12 mouse cellular contexts compared by ENCODE assay signal in the genomic region with DNA sequence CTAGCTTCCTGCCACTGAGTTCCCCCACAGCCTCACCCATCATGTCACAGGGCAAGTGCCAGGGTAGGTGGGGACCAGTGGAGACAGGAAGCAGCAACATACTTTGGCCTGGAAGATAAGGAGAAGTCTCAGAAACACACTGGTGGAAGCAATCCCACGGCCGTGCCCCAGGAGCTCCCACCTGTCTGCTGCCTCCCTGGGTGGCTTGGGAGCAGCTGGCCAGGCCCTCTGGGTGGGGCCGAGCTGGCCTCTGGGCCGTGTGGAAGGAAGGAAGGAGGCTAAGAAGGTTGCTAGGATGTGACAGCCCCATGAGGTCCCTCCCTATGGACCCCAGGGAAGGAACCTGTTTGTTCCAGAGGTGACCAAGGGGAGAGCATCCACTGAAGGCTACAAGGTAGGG. TPM values are rescaled to one million over a fixed set of nuclear protein-coding genes. Genes with fewer than 3 reads are reported as not detected.
A peak's percentile ranks its signal among the peaks of the same experiment; 100 is the strongest.
DNase-seq lines count a peak whose midpoint lies in the region; ATAC-seq lines count a peak whose summit lies in the region.
"Had no signal": no experiment of that assay in that cellular context is flagged by ENCODE, and none has a peak within 500 bp of the region (broad histone marks: within the 10 kb centered on the region; RNA-seq: fewer than 3 reads in every experiment).

No protein-coding gene starts in this region.

- no peaks in the 10 kb centered on the region for H3K27me3 ChIP-seq in heart, embryonic 15.5 days
- H3K27me3 ChIP-seq in lung, embryonic 16.5 days (ENCODE audit: control insufficient read depth, insufficient read depth, low read depth, low read length), result no peaks in the 10 kb centered on the region
- peaks cover 13% of the 10 kb centered on the region for H3K27me3 ChIP-seq in limb, embryonic 10.5 days (ENCODE audit: low read depth, poor library complexity, severe bottlenecking)
- H3K27me3 ChIP-seq: CH12.LX, Patski had no signal

- H3K27ac ChIP-seq in heart, embryonic 15.5 days, result peak overlapping the region; percentile 58
- H3K27ac ChIP-seq in lung, embryonic 16.5 days (ENCODE audit: low read length), result peak overlapping the region; percentile 82
- H3K27ac ChIP-seq in limb, embryonic 10.5 days, result 0 out of 2 replicates have a peak overlapping the region, but pooled peaks have one; percentile 42
- H3K27ac ChIP-seq: layer of hippocampus, adult 2 months; liver, embryonic 14.5 days had no signal

- peaks cover 49% of the 10 kb centered on the region for H3K36me3 ChIP-seq in heart, embryonic 15.5 days
- peaks cover 24% of the 10 kb centered on the region for H3K36me3 ChIP-seq in lung, embryonic 16.5 days (ENCODE audit: control insufficient read depth, insufficient read depth, low read length)
- peaks cover 56% of the 10 kb centered on the region for H3K36me3 ChIP-seq in limb, embryonic 10.5 days

- DNase-seq in heart, postnatal 25 days (ENCODE audit: low spot score), result no peak
- no peak for DNase-seq in lung, postnatal 25 days (ENCODE audit: low spot score)
- DNase-seq in limb, embryonic 10.5 days (ENCODE audit: low spot score), result no peak
- no peak for DNase-seq in cerebellum, postnatal 25 days
- DNase-seq in frontal cortex, postnatal 25 days (ENCODE audit: low spot score in 2 of 2), result no peak
- DNase-seq: thymus, postnatal 4 days had no signal

- H3K9ac ChIP-seq in heart, embryonic 15.5 days, result no peak overlapping the region; the same call in 1 of the 2 replicates
- H3K9ac ChIP-seq in lung, embryonic 16.5 days (ENCODE audit: low read length), result peak overlapping the region; percentile 21; the same call in 1 of the 2 replicates
- H3K9ac ChIP-seq: liver, embryonic 14.5 days had no signal

- H3K4me1 ChIP-seq in heart, embryonic 15.5 days (replicated peaks), result peaks cover 58% of the 10 kb centered on the region
- H3K4me1 ChIP-seq in lung, embryonic 16.5 days (replicated peaks; ENCODE audit: control insufficient read depth, insufficient read depth, low read length), result peaks cover 47% of the 10 kb centered on the region
- peaks cover 43% of the 10 kb centered on the region for H3K4me1 ChIP-seq in limb, embryonic 10.5 days

- ATAC-seq in heart, embryonic 15.5 days (replicated peaks; ENCODE audit: insufficient number of reproducible peaks, insufficient read depth, low FRiP score, low read depth), result no peak
- no peak for ATAC-seq in lung, embryonic 16.5 days (ENCODE audit: low read depth)
- ATAC-seq: Patski had no signal

- intact Hi-C loops in heart, postnatal 25 days (cut with DNase I), result no loop called here

- H3K4me2 ChIP-seq in heart, embryonic 15.5 days, result no peak overlapping the region
- H3K4me2 ChIP-seq in lung, embryonic 16.5 days (ENCODE audit: low read depth, low read length), result no peak overlapping the region

- H3K4me3 ChIP-seq in heart, embryonic 15.5 days, result no peak overlapping the region
- no peak overlapping the region for H3K4me3 ChIP-seq in lung, embryonic 16.5 days (ENCODE audit: low read length)
- no peak overlapping the region for H3K4me3 ChIP-seq in limb, embryonic 10.5 days
- H3K4me3 ChIP-seq: layer of hippocampus, adult 2 months had no signal

- 52% methylated on average over 4 of the region's 4 CpGs for WGBS in heart, embryonic 15.5 days
- 33% methylated on average over 4 of the region's 4 CpGs for whole genome bisulfite sequencing in lung, embryonic 16.5 days
- 64% methylated on average over 4 of the region's 4 CpGs for WGBS in limb, embryonic 10.5 days

- H3K9me3 ChIP-seq in heart, embryonic 15.5 days (replicated peaks), result no peaks in the 10 kb centered on the region
- no peaks in the 10 kb centered on the region for H3K9me3 ChIP-seq in lung, embryonic 16.5 days (ENCODE audit: control insufficient read depth, low read length)
- no peaks in the 10 kb centered on the region for H3K9me3 ChIP-seq in limb, embryonic 10.5 days (replicated peaks)

RNA-seq across cellular contexts. Expression of gene Maff, which starts 14.6 kb away (rescaled TPM):
- polyA plus RNA-seq in heart, embryonic 15.5 days (2015; fragmentation: Nextera tagmentation; extraction: Ambion mirVana), result 3.5 and 3.8 TPM in 2 replicates
- 1 to 10 TPM; 8.1 to 8.3 TPM for total RNA-seq in heart, postnatal 25 days (2021)
- polyA plus RNA-seq in lung, embryonic 16.5 days (2015; fragmentation: Nextera tagmentation; extraction: Ambion mirVana), result 5.2 and 6.5 TPM in 2 replicates
- polyA plus RNA-seq in limb, embryonic 10.5 days (2016; fragmentation: Nextera tagmentation; extraction: Ambion mirVana), result 1.2 and 1.5 TPM in 2 replicates

RNA-seq across cellular contexts. Expression of gene Pla2g6, which starts 32.8 kb away (rescaled TPM):
- polyA plus RNA-seq in heart, embryonic 15.5 days (2015; fragmentation: Nextera tagmentation; extraction: Ambion mirVana), result 9.9 and 13.5 TPM in 2 replicates
- 1 to 10 TPM; 9.6 to 9.9 TPM for total RNA-seq in heart, postnatal 25 days (2021)
- polyA plus RNA-seq in lung, embryonic 16.5 days (2015; fragmentation: Nextera tagmentation; extraction: Ambion mirVana), result 20.1 and 22.4 TPM in 2 replicates
- 17.0 and 18.2 TPM in 2 replicates for polyA plus RNA-seq in limb, embryonic 10.5 days (2016; fragmentation: Nextera tagmentation; extraction: Ambion mirVana)

RNA-seq across cellular contexts. Expression of gene Tmem184b, which starts 42.3 kb away (rescaled TPM):
- 58.3 and 83.8 TPM in 2 replicates for polyA plus RNA-seq in heart, embryonic 15.5 days (2015; fragmentation: Nextera tagmentation; extraction: Ambion mirVana)
- 10 to 100 TPM; 43.0 to 46.7 TPM for total RNA-seq in heart, postnatal 25 days (2021)
- polyA plus RNA-seq in lung, embryonic 16.5 days (2015; fragmentation: Nextera tagmentation; extraction: Ambion mirVana), result 71.1 and 78.2 TPM in 2 replicates
- polyA plus RNA-seq in limb, embryonic 10.5 days (2016; fragmentation: Nextera tagmentation; extraction: Ambion mirVana), result 63.5 and 74.8 TPM in 2 replicates
